Mouse (Mus musculus): ENCODE data around the gene Iffo2.

Gene Iffo2

GRCm38 (mm10) chr4:139582346-139582745 lies 52.0 kb downstream of the Iffo2 start:
- no peak for DNase-seq (ENCODE audit: low spot score)

- DNase-seq (ENCODE audit: low spot score): no peak
Measured at GRCm38 (mm10) chr4:139582903-139583302, 52.6 kb downstream of the Iffo2 start.

- DNase-seq (ENCODE audit: low spot score): no peak
Measured at GRCm38 (mm10) chr4:139583629-139584245, 53.4 kb downstream of the Iffo2 start.

- no peak for DNase-seq (ENCODE audit: low spot score)
Measured at GRCm38 (mm10) chr4:139584704-139585103, 54.4 kb downstream of the Iffo2 start.

DNA sequence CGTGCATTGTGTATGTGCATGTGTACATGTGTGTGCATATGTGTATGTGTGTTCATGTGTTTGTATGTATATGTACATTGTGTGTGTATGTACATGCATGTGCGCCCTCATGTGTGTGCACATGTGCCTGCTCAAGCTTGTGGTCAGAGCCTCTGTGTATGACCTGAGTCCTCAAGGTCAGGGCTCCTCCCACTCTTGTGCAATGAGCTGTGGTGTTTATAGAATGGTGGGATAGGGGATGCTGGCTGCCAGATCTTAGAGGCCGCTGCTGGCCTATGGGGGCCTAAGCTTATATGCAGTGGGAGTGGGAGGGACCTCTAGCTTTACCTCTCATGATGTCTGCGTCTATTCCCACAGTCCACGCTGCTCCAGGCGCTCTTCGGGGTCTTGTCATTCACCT lies 55.4 kb downstream of the Iffo2 start:
- no peak for DNase-seq (ENCODE audit: low spot score)

DNA sequence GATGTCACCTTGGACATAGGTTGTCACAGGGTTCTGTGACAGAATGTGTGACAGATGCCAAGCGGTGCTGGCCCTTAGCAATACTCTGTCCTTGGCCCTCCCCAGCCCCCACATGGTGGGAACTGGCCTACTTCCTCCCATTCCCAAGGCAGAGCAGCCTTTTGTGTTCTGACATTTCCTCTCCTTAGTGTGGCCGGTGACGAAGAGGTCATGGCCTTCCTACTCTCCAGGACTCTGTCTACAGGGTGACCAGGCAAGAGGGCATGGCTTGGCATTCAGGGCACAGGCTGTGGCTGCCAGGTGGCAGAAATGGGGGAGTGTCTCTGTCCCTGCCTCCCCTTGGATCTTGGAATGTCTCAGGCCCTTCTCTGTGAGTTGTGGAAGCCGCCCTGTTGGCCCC lies 57.0 kb downstream of the Iffo2 start:
- DNase-seq (ENCODE audit: low spot score): no peak

DNA sequence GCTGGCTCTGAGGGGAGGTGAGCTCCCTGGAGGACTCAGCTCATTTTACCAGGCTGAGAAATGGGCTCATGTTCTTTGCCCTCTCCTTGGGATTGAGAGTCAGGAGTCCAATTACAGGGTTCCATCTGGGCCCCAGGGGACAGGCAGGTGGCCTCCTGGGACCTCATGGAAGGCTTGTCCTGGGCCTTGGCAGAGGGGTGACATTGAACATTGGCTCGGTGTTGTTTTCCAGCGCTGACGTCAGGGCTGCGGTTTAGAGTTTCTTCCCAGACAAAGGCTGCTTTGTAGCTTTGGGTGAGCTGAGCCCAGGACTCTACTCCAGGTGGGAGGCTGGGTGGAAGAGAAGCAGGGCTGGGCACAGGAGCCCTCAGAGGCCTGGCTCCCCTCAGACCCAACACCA lies 57.4 kb downstream of the Iffo2 start:
- no peak for DNase-seq (ENCODE audit: low spot score)

DNA sequence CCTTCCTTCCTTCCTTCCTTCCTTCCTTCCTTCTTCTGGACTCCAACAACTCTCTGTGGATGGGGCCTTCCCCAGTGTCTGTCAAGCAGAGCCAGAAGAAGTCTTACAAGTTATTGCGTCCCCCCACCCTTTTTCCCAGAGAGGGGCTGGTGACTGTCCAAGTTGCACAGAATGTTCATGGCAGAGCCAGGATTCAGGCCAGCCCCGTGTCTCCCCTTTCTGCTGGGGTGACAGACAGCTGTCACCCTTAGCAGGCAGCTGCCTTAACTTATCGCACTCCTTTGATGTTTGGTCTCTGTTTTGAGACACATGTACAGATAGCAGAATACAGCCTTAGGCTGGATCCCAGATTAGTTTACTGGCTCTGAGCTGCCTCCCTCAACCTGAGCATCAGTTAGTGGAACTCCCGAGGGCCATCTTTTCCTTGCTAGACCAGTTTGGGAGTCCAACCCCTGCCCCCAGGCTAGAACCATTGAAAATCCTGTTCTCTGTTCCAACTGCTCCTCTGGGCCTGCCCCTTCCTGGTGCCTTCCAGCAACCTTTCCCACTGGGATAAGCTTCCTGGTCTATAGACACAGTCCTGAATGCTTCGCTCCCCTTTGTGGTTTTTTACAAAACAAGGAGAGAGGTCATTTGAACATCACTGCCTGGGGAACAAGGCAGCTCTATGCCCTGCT lies 59.1 kb downstream of the Iffo2 start:
- no peak for DNase-seq (ENCODE audit: low spot score)

- no peak for DNase-seq (ENCODE audit: low spot score)
Measured at GRCm38 (mm10) chr4:139590446-139590845, 60.1 kb downstream of the Iffo2 start.

- DNase-seq (ENCODE audit: low spot score): no peak
Measured at GRCm38 (mm10) chr4:139592895-139593294, 62.5 kb downstream of the Iffo2 start.

DNA sequence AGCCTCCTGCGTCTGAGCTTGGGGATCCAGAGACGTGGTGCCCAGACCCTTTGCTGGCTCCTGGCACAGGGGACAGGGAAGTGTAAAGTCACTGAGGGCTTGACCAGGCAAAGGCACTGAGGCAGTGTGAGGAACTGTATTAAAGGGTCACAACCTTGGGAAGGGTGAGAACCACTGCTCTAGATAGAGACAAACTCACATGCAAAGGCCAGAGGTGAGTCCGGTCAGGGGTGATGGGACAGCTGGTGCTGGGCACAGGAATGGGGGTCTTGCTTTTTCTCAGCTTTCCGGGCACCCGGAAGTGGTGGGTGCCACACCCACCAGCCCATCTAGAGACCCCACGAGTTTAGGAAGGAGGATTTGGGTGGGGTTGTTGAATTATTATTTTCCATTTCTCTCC lies 63.0 kb downstream of the Iffo2 start:
- no peak for DNase-seq (ENCODE audit: low spot score)

DNA sequence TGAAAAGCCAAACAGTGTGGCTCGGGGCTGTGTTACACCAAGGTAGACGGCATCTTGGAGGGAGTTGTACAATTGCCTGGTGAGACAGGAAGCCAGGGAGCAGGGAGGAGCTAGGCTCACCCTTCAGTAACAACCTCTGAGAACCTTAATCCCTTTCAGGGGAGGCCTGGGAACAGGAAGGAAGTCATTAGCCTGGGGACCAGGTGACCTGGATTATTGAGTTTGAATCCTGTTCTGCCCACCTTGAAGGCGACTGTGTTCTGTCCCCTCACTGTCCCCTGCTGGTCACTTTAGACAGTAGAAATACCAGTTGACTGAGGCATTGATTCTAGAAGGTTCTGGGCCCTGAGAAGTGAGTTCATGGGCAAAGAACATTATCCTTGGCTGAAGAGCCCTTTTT lies 63.7 kb downstream of the Iffo2 start:
- DNase-seq (ENCODE audit: low spot score): no peak

GRCm38 (mm10) chr4:139596715-139597114 lies 66.4 kb downstream of the Iffo2 start:
- no peak for DNase-seq (ENCODE audit: low spot score)

- DNase-seq (ENCODE audit: low spot score): no peak
Measured at GRCm38 (mm10) chr4:139597286-139598284, 67.2 kb downstream of the Iffo2 start.

- no peak for DNase-seq (ENCODE audit: low spot score)
Measured at GRCm38 (mm10) chr4:139598356-139598755, 68.0 kb downstream of the Iffo2 start.

DNA sequence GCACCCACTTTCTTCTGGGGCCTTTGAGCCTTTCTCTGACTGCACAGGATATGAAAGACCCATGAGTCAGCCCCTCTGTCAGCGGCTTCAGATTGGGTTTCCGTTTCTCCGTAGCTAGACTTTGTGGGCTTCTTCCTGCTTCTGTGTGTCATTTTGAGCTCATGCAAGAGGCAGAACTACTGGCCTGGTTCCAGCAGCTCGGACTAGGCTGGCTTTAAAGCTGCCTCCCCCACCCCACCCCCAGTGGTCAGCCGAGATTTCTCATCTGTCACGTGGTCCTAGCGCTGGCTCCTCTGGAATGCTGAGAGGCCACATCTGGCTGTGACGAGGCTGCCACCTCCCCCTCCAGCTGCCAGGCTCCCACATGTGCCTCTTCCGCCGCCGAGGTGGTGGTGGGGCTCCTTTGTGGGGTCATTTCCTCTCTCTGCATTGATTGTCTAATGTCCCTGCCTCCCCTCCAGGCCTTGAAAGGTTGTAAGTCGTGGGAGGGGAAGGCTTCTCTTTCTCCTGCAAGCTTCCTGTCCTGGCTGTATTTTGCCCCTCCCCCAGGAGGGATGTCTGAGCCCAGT lies 68.7 kb downstream of the Iffo2 start:
- no peak for DNase-seq (ENCODE audit: low spot score)

- no peak for DNase-seq (ENCODE audit: low spot score)
Measured at GRCm38 (mm10) chr4:139601519-139602356, 71.4 kb downstream of the Iffo2 start.

- DNase-seq (ENCODE audit: low spot score): peak; percentile 54
Measured at GRCm38 (mm10) chr4:139602357-139603244, 72.3 kb downstream of the Iffo2 start, which contains the start of gene Gm21969. Gene Gm21969 (plus strand): TSS chr4:139603186.

DNA sequence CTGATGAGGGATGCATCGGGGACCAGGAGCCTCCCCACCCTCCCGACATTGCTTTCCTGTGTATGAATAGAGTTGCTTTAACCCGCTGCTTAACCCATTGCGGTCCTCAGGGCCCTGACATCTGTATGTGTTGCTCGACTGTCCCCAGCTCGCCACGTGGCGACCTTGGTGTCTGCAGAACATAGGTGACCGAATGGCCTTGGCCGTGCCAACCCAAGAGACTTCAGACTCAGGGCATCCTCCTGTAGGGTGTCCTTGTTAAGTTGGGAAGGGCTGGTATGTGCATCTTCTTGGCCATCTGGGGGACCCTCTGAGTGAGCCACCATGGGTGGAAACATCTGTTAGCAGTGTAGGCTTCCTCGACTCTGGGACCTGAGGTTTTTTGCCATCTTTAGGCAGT lies 74.9 kb downstream of the Iffo2 start:
- no peak for DNase-seq (ENCODE audit: low spot score)

- no peak for DNase-seq (ENCODE audit: low spot score)
Measured at GRCm38 (mm10) chr4:139606732-139607131, 76.4 kb downstream of the Iffo2 start.

Measured in c-Kit-positive CD71-positive TER-119-positive erythroid progenitor cells, embryonic 14.5 days (primary cell).